Mouse (Mus musculus) cerebellum, adult 18-20 months (tissue): ENCODE data around the gene Zfp2.

ENCODE experiments used
- DNase-seq, 2 experiments: peaks; one replicate each; pipeline ENCODE4 v3.0.0; 2021

Zfp2 gene

DNA sequence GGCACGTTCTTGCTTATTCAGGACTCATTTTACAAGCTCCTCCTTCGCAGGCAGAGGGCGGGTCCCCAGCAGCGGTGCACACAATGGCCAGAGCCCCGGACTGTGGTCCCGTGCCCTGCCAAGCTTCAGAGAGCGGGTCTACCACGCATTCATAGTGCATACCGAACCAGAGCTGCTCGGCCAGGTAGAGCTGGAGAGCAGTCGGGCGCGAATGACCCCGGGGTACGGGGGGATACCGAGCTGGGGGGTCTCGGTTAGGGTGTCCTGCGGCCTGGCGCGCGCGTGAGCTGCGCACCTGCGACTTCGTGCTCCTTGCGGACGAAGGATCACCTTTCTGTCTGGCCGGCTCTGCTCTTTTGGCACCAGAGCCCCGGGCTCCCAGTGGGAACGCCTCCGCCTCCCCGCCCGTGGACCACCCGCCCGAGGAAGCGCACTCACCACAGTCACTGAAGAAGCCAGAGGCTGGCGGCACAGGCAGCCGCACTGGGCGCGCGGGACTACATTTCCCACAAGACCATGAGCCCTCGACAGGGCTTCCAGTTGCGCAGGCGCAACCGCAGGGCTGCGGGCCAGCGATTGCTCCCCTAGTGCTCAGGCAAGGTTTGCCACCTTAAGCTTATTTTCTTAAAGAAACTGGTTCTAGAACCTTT, at the start of gene Zfp2:
TSS of gene Zfp2 (minus strand) at position 495 of the 650 bp plus-strand sequence.
- peak; percentile 94 for DNase-seq

GRCm38 (mm10) chr11:50964886-50965285, 48.9 kb upstream of the Zfp2 start:
- no peak for DNase-seq

DNA sequence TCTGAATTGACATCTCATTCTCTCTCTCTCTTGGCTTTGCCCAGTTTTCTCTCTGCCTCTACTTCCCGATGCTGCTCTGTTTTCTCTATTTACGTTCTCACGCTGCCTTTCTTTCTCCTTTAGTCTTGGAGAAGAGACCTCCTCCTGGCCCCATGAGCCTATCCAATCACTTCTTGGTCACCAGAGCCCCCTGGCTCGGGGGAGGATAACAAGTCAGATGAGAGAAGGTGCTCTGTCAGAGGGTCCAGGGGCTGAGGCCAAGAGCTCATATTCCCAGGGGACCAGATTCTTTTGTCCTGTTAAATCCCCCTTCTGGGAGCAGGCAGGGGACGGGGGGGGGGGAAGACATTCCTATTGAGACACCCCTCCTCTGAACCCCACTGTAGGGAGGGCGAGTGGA, 37.7 kb upstream of the Zfp2 start, which contains the start of gene Prop1:
TSS of gene Prop1 (minus strand) at position 101 of the 400 bp plus-strand sequence.
- no peak for DNase-seq

- DNase-seq, result no peak
These were observed 36.3 kb upstream of the Zfp2 start for GRCm38 (mm10) chr11:50952290-50952689.

GRCm38 (mm10) chr11:50943506-50943905, 27.5 kb upstream of the Zfp2 start, which contains the start of gene 4933414I15Rik:
4933414I15Rik (minus strand) TSS chr11:50943765.
- no peak for DNase-seq

- no peak for DNase-seq
These were observed 26.4 kb upstream of the Zfp2 start for GRCm38 (mm10) chr11:50942386-50942785.

GRCm38 (mm10) chr11:50939621-50940366, 23.8 kb upstream of the Zfp2 start:
- DNase-seq, result peak; percentile 29 to 38

GRCm38 (mm10) chr11:50938435-50938834, 22.5 kb upstream of the Zfp2 start:
- no peak for DNase-seq

- no peak for DNase-seq
These were observed 16.1 kb upstream of the Zfp2 start for GRCm38 (mm10) chr11:50932040-50932439.

- peak; percentile 87 to 94 for DNase-seq
These were observed 15.5 kb upstream of the Zfp2 start, which contains the start of gene Zfp354b for GRCm38 (mm10) chr11:50931451-50931866. Zfp354b (minus strand) TSS chr11:50931633.

GRCm38 (mm10) chr11:50931021-50931420, 15.1 kb upstream of the Zfp2 start:
- peak in 1 of 2 experiments; percentile 38 for DNase-seq

GRCm38 (mm10) chr11:50930469-50931014, 14.6 kb upstream of the Zfp2 start:
- peak in 1 of 2 experiments; percentile 25 for DNase-seq

DNA sequence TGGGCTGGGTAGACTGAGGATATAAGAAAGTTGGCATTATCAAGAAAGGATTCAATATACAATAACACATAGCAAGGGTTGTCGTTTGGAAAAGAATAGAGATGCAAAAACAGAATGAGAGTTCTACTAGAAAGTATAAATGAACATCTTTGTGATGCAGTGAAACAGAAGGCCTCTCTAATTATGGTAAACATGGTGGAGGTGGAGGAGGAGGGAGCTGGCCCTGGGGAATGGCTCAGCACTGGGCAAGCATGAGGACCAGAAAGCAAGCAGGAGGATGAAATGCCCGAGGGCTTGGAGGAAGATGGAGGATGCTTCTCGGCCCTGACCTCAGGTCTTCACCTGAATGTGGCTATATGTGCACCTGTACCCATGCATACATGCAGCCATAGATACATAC, 1.5 kb downstream of the Zfp2 start:
- DNase-seq, result no peak

DNA sequence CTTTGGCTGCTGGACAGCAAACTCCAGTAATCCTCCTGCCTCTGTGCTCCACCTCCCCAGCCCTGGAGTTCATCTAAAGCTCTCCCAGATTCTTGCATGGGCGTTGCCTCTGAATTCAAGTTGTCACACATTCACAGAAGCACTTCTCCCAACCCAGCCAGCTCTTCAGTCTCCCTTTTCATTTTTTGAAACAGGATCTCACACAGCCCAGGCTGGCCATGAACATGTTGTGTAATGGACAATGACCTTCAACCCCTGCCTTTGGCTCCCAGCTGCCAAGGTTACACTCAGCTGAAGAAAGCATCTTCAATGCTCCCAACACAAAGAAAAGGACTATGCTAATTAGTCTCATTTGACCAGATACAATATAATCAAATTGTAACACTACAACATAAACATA, 2.7 kb downstream of the Zfp2 start:
- no peak for DNase-seq

GRCm38 (mm10) chr11:50908136-50908535, 7.8 kb downstream of the Zfp2 start:
- no peak for DNase-seq

DNA sequence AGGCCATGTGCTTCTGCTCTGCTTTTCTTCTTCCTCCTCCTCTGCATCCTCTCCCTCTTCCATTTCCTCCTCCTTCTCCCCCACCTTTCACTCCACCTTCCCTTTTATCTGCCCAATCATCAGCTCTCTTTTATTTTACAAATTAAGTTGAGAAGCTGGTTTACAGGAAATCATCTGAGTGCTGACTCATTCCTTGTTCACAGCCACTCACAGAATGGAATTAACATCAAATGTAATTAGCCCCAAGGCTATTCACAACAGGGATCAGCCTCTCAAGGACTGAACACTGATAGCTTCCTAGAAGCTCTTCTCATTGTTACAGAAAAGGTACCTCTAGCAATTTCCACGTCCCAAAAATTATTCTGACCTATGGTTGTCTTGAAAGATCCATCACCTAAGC, 18.6 kb downstream of the Zfp2 start:
- no peak for DNase-seq

GRCm38 (mm10) chr11:50892441-50892840, 23.5 kb downstream of the Zfp2 start:
- DNase-seq, result no peak

DNA sequence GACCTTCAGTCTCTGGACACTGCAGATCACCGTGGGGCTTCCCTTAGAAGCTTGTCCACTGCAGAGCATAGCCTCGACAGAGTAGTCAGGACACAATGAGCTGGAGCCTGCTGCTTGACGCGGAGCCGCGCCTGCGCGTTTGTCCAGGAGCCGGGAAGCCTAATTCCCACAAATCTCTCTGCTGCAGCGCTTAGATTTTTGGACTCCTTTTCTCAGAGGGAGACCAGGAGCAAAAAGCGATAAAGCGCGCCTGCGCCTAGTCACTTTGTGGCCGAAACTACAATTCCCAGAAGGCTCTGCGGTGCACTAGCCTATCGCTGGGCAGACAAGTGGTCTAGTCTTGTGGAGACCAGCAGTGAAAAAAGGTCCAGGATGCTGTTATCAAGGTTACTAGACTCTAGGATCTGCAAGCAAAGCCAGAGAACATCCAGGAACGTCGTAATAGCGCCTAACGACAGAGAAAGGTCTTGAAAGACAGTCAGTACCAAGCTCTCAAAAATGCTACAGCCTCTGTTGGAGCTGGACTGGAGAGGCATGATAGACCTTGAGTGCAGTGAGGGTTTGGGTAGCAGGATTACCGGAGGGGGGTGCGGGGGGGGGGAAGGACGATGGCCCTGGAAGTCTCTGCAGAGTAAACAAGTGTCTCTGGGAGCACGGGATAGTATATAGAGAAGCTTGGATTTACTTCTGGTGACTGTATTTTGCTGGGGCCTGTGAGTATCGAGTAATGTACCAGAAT, 28.4 kb downstream of the Zfp2 start, which contains the start of gene Zfp454:
TSS of gene Zfp454 (minus strand) at position 262 of the 739 bp plus-strand sequence.
- peak; percentile 95 to 98 for DNase-seq

- DNase-seq, result peak in 1 of 2 experiments; percentile 18
These were observed 29.1 kb downstream of the Zfp2 start for GRCm38 (mm10) chr11:50886933-50887293.

GRCm38 (mm10) chr11:50886231-50886932, 29.6 kb downstream of the Zfp2 start:
- peak; percentile 44 to 45 for DNase-seq

- DNase-seq, result no peak
These were observed 32.2 kb downstream of the Zfp2 start for GRCm38 (mm10) chr11:50883756-50884155.

DNA sequence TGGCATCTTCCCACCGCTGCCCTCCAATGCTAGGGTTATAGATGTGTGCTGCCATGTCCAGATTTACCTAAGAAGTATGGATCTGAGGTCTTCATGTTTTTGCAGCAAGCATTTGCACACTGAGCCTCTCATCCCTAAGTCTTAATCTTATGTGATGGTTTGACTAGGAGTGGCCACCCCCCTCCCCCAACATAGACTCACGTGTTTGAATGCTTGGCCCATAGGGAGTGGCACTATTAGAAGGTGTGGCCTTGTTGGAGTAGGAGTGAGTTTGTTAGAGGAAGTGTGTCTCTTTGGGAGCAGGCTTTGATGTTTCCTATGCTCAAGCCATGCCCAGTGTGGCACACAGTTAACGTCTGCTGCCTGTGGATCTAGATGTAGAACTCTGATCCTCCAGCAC, 37.3 kb downstream of the Zfp2 start:
- no peak for DNase-seq
